Mouse (Mus musculus) urinary bladder, postnatal 10 days (tissue): ENCODE data around the gene Ryr3.

ENCODE experiments used
- DNase-seq: peaks from one replicate; pipeline ENCODE4 v3.0.0; 2022; ENCODE audit warnings: low spot score

Gene Ryr3

GRCm38 (mm10) chr2:113216746-113217461 lies at the start of gene Ryr3:
TSS of gene Ryr3 (minus strand) at chr2:113217096.
- peak; percentile 15 for DNase-seq

- no peak for DNase-seq
Measured at GRCm38 (mm10) chr2:113238871-113239270, 22.0 kb upstream of the Ryr3 start.

- DNase-seq: no peak
Measured at GRCm38 (mm10) chr2:113236993-113237392, 20.1 kb upstream of the Ryr3 start.

- DNase-seq: no peak
Measured at GRCm38 (mm10) chr2:113234559-113234958, 17.7 kb upstream of the Ryr3 start.

- no peak for DNase-seq
Measured at GRCm38 (mm10) chr2:113233356-113233755, 16.5 kb upstream of the Ryr3 start.

- no peak for DNase-seq
Measured at GRCm38 (mm10) chr2:113216105-113216745, 671 bp downstream of the Ryr3 start.

- DNase-seq: no peak
Measured at GRCm38 (mm10) chr2:113210023-113210422, 6.9 kb downstream of the Ryr3 start.

GRCm38 (mm10) chr2:113209263-113209662 lies 7.6 kb downstream of the Ryr3 start:
- no peak for DNase-seq

GRCm38 (mm10) chr2:113202857-113203256 lies 14.0 kb downstream of the Ryr3 start:
- no peak for DNase-seq

GRCm38 (mm10) chr2:113199030-113199679 lies 17.7 kb downstream of the Ryr3 start:
- DNase-seq: no peak

GRCm38 (mm10) chr2:113187158-113187557 lies 29.7 kb downstream of the Ryr3 start:
- DNase-seq: no peak

GRCm38 (mm10) chr2:113181701-113182100 lies 35.2 kb downstream of the Ryr3 start:
- no peak for DNase-seq

GRCm38 (mm10) chr2:113178047-113178446 lies 38.8 kb downstream of the Ryr3 start:
- no peak for DNase-seq

GRCm38 (mm10) chr2:113176337-113176736 lies 40.6 kb downstream of the Ryr3 start:
- no peak for DNase-seq

GRCm38 (mm10) chr2:113168096-113168495 lies 48.8 kb downstream of the Ryr3 start:
- no peak for DNase-seq

GRCm38 (mm10) chr2:113161494-113161893 lies 55.4 kb downstream of the Ryr3 start:
- no peak for DNase-seq

GRCm38 (mm10) chr2:113137766-113138165 lies 79.1 kb downstream of the Ryr3 start:
- no peak for DNase-seq

- no peak for DNase-seq
Measured at GRCm38 (mm10) chr2:113123476-113123875, 93.4 kb downstream of the Ryr3 start.

- DNase-seq: no peak
Measured at GRCm38 (mm10) chr2:113119080-113119479, 97.8 kb downstream of the Ryr3 start.

- no peak for DNase-seq
Measured at GRCm38 (mm10) chr2:113116788-113117187, 100.1 kb downstream of the Ryr3 start.

GRCm38 (mm10) chr2:113115897-113116283 lies 101.0 kb downstream of the Ryr3 start:
- DNase-seq: no peak

- no peak for DNase-seq
Measured at GRCm38 (mm10) chr2:113115248-113115896, 101.5 kb downstream of the Ryr3 start.

GRCm38 (mm10) chr2:113104609-113105008 lies 112.3 kb downstream of the Ryr3 start:
- DNase-seq: no peak
